Mouse (Mus musculus): ENCODE data around the gene Chat.
A peak's percentile ranks its signal among the peaks of the same experiment; 100 is the strongest.

The Chat gene

GRCm38 (mm10) chr14:32465889-32466288 is at the start of gene Chat:
Gene Chat (minus strand): TSS chr14:32465989.
- DNase-seq (ENCODE audit: low read depth, low spot score), result no peak

- DNase-seq (ENCODE audit: low read depth, low spot score), result peak; percentile 91
Measured at GRCm38 (mm10) chr14:32513336-32514032, 47.7 kb upstream of the Chat start, which contains the start of gene Ercc6. Gene Ercc6 (plus strand): TSS chr14:32513521.

GRCm38 (mm10) chr14:32512912-32513311 is 47.1 kb upstream of the Chat start:
- DNase-seq (ENCODE audit: low read depth, low spot score), result no peak

DNA sequence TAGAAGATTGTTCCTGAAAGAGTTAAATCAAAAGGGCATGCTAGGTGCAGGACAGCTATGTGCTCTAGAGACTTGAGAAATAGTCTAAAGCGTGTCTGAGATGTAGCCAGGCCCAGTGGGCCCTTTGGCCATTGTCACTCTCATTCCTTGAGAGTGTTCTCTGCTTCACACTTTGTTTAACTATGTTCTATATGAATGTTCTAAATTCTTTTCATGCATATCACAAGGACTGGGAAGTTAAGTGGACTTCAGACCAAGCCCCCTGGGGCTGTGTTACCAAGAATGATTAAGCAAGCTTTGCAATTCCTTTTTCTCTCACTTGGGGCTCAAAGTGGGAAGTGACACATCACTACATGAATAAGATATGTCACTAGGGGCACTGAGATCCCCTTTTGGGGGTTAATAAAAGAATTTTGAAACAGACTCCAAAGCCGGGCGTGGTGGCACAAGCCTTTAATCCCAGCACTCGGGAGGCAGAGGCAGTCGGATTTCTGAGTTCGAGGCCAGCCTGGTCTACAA is 43.7 kb upstream of the Chat start:
- no peak for DNase-seq (ENCODE audit: low read depth, low spot score)

DNA sequence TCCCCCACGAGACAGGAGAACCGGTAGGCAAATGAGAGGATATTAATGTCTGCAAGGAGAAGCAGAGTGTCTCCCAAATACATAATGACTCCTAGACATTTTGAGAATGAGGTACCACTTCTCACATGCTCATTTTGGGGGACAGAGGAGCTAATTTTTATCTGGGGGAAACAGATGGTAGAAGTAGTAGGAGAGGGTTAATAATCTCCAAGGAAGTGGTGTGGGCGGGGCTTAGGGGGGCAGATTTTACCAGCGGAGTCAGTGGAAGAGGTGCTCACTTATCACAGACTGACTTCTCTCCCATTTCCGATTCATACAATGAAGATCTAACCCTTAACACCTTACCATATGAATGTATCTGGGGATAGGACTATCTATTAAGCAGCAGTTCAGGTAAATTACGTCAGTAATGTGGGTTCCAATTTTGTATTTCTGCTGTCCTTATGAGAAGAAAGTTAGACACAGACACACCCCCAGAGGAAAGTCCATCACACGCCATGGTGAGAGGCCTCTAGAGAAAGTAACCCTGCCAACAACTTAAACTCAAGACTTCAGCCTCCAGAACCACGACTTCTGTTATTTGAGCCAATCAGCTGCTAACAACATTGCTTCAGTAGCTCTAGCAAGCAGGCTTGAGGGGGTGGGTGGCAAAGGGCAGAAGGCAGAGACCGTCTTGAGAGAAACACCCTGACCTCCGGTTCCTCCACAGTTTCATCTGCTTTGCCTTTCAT is 42.5 kb upstream of the Chat start:
- no peak for DNase-seq (ENCODE audit: low read depth, low spot score)

DNA sequence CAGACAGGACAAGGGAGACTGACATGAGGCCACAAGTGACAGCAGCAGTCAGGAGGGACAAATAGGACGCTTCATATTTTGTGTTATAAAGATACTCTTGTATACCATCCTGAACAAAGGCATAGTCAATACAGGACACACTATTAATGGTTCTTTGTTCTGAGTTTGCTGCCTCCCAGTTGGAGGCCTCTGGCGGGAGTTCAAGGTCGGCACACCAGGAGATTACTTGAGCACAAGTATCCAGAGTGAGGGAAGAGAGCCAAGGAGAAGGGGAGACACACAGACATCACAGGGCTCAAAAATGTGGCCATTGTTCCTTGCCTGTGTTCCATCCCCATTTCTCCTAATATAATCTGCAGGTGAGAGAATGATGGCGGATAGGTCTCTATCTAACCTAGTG is 41.4 kb upstream of the Chat start:
- peak; percentile 45 for DNase-seq (ENCODE audit: low read depth, low spot score)

GRCm38 (mm10) chr14:32506329-32506728 is 40.5 kb upstream of the Chat start:
- no peak for DNase-seq (ENCODE audit: low read depth, low spot score)

DNA sequence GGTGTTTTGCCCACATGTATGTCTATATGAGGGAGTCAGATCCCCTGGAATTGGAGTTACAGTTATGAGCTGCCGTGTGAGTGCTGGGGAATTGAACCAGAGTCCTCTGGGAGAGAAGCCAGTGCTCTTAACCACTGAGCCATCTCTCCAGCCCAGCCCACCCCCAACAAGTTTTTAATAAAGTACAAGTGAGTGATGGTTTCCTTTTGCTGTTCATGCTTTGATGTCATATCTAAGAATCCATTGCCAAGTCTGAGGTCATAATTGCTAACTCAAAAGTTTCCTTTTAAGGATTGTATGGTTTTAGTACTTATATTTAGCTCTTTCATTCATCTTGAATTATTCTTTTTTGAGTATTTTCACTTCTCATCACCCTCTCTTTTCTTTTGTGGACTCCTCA is 38.1 kb upstream of the Chat start:
- DNase-seq (ENCODE audit: low read depth, low spot score), result no peak

DNA sequence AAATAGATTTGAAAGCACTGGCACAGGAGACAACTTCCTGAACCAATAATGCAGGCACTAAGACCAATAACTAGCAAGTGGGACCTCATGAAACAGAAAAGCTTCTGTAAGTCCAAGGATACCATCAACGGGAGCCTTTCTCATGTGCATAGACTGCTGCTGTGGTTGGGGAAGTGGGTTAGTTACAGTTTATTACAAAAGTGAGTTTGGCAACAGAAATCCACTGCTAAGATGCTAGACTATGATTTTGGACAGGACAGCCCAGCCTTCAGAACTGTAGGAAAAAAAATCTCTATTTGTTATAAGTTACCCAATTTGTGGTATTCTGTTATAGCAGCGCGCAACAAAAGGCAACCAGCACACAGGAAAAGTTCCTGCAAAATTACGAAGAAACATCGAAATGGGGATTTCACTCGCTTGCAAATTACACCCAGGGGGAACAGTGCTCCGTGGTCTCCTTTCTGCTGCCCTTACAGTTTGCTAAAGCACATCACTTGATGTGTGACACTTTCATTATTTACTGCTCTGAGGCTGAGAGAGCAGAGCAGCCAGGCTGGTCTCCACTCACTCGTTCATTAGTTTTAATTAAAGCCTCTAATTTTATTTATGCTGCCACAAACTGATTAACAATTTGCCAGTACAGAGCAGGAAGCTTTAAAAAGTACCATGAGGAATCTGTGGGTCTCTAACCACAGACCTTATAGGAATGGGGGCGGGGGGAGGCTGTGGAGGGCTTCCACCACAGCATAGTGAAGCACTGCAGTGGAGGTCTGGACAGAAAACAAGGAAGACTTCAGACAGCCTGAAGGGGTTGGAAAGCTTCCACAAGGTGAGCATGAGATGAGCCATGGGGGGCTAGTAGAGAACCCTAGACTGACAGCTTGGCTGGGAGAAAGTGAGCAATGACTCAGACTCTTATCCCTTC is 37.2 kb upstream of the Chat start:
- DNase-seq (ENCODE audit: low read depth, low spot score), result no peak

DNA sequence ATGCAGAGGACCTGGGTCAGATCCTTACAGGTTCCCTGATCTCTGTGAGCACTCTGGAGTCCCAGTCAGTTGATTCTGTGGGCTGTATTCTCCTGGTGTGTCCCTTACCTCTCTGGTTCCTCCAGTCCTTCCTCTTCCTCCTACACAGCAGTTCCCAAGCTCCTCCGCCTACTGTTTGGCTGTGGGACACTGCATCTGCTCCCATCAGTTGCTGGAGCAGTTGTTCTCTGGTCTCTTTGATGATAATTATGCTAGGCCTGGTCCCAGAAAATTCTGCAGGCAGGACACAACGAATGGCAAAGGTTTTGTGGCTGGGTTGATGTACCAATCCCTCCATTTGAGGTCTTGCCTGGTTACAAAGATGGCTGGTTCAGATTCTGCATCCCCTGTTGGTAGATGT is 35.5 kb upstream of the Chat start:
- no peak for DNase-seq (ENCODE audit: low read depth, low spot score)

DNA sequence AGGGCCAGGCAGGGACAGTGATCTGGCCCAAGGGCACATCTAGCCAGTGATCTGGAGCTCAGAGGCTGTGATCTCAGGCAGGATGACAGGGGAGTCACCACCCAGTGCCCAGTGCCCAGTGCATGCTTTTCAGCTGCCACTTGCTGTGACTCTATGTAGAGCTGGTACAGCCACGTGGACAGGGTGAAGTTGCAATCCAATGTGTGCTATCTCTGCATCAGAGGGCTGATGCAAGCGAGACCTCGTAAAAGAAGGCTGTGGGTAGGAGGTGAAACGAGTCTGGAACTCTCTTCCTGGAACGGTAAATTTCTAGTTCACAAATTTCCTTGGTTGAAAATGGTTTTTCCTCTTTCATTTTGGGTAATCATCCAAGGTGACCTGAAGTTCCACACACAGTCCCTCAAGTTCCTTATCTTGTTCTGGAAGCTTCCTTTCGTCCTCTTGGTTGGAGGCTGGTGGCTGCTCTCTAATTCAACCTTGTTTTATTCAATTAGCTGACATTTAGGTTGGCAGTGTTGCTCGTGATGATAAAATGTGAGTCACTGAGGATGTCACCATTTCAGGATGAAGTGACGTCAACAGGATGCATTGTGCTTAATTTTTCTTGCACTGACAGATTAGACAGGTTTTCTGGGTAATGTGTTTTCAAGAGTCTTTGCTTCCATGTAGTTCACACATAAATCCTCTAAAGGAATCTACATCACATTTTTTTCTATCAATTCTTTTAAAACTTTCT is 30.5 kb upstream of the Chat start:
- DNase-seq (ENCODE audit: low read depth, low spot score), result no peak

DNA sequence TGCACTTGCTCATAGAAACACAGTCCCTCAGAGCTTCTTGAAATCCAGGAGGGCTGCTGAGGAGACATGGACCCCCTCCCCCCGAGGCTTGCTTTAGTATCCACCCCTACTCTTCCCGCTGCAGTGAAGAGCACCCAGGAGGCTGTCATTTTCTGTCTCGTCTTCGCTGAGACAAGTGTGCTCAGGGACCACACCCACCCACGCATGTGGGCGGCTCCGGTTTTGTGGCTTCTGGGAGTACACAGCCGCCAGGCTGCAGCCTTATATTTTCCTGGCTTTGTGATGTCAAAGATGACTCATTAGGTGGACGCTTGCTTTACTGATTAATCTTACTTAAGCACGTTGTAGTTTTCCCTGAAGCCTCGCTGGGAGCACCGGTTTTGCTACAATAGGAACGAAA is 26.7 kb upstream of the Chat start:
- peak; percentile 24 for DNase-seq (ENCODE audit: low read depth, low spot score)

GRCm38 (mm10) chr14:32482061-32482460 is 16.3 kb upstream of the Chat start:
- peak; percentile 56 for DNase-seq (ENCODE audit: low read depth, low spot score)

- DNase-seq (ENCODE audit: low read depth, low spot score), result no peak
Measured at GRCm38 (mm10) chr14:32477581-32477980, 11.8 kb upstream of the Chat start.

GRCm38 (mm10) chr14:32476559-32476958 is 10.8 kb upstream of the Chat start:
- no peak for DNase-seq (ENCODE audit: low read depth, low spot score)

DNA sequence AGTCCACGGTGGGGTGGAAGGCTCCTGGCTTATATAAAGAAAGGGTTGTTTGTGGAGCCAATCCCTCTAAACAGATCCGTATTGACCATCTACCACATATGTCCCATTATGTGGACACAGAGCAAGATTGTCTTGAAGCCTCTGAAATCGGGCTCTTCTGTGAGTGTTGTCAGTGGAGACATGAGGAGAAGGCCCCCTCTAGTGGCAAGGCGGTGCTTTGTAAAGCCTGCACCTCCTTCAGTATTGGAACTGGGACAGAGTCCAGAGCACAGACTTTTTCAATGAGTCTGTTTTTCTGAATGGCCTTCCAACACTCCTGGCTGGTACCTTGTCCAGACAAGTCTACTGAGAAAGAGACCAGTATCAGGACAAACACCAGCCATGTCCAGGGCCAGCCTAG is 7.2 kb upstream of the Chat start:
- peak; percentile 75 for DNase-seq (ENCODE audit: low read depth, low spot score)

DNA sequence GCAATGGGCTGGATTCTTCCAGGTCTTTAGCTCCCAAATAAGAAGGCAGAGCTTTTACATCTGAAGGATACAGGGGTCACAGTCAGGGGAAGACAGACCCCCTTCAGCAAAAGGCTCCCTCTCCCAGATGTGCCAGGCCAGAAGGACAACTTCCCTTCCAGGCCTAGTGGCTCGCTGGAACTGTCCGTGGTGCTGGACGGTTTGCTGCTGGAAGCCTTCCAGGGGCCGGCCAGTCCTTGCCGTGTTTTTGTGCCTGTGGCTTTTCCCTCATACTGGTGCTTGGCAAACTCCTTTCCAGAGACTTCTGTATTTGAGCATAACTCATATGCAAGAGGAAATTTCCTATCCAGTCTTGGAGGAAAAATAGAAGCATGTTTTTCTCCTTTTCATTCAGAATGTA is 1.8 kb upstream of the Chat start:
- peak; percentile 46 for DNase-seq (ENCODE audit: low read depth, low spot score)

GRCm38 (mm10) chr14:32465506-32465870 is 301 bp downstream of the Chat start:
- peak; percentile 70 for DNase-seq (ENCODE audit: low read depth, low spot score)

GRCm38 (mm10) chr14:32464601-32465505 is 936 bp downstream of the Chat start, which contains the start of gene Slc18a3:
Gene Slc18a3 (minus strand): TSS chr14:32464850.
- peak; percentile 71 for DNase-seq (ENCODE audit: low read depth, low spot score)
